Mouse (Mus musculus): Measurements from ENCODE around the gene Fam185a. TPM values are rescaled to one million over a fixed set of nuclear protein-coding genes. Genes with fewer than 3 reads are reported as not detected.
A peak's percentile ranks its signal among the peaks of the same experiment; 100 is the strongest.

Gene Fam185a
- 10.9 and 13.1 TPM in 2 replicates for total RNA-seq (2017)

GRCm38 (mm10) chr5:21424614-21425602, at the start of gene Fam185a, which contains the start of gene Ccdc146:
Fam185a (plus strand) TSS chr5:21424958.
Ccdc146 (minus strand) TSS chr5:21424677.
- peak; percentile 99 for ATAC-seq (replicated peaks; ENCODE audit: low read depth, poor library complexity, severe bottlenecking)

GRCm38 (mm10) chr5:21376935-21377334, 47.8 kb upstream of the Fam185a start:
- no peak for ATAC-seq (replicated peaks; ENCODE audit: low read depth, poor library complexity, severe bottlenecking)

GRCm38 (mm10) chr5:21378397-21378796, 46.4 kb upstream of the Fam185a start:
- no peak for ATAC-seq (replicated peaks; ENCODE audit: low read depth, poor library complexity, severe bottlenecking)

DNA sequence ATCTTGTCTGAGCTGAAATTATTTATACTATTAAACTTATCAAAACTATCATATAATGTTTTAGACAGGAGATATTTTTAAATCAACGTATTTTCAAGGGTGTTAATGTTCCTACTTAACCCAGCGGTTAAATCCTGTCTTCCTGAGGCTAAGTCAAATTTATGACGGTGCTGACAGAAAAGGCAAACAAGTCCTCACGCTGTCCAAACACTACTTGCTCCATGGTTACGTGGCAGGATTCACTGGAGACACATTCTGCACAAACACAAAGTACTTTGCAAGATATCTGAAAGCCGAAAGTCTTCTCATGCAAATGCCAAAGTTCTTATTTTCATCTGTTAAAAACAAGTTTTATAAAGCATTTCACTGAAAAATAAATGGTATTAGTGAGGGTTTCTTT, 42.8 kb upstream of the Fam185a start:
- ATAC-seq (replicated peaks; ENCODE audit: low read depth, poor library complexity, severe bottlenecking), result no peak

DNA sequence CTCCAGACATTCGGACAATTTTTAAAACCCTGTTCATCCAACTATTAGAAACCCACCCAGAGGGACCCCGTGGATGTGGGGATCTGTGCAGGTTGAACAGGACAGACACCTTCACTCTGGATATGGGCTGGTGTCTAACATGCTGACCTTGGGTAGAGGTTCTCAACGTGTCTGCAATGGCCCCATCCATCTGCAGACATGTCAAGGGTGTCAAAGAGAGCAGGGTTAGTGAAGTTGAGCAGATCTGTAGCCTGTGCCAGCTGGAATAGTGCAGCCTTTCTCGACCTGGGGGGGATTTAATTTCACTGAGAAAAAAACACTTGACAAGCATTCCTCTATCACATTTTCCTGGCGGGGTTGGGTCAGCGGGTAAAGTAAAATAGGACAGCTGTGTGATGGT, 42.1 kb upstream of the Fam185a start:
- no peak for ATAC-seq (replicated peaks; ENCODE audit: low read depth, poor library complexity, severe bottlenecking)

- peak; percentile 27; the same call in 1 of the 2 replicates for ATAC-seq (replicated peaks; ENCODE audit: low read depth, poor library complexity, severe bottlenecking)
Observed at GRCm38 (mm10) chr5:21383392-21384251, 41.1 kb upstream of the Fam185a start.

DNA sequence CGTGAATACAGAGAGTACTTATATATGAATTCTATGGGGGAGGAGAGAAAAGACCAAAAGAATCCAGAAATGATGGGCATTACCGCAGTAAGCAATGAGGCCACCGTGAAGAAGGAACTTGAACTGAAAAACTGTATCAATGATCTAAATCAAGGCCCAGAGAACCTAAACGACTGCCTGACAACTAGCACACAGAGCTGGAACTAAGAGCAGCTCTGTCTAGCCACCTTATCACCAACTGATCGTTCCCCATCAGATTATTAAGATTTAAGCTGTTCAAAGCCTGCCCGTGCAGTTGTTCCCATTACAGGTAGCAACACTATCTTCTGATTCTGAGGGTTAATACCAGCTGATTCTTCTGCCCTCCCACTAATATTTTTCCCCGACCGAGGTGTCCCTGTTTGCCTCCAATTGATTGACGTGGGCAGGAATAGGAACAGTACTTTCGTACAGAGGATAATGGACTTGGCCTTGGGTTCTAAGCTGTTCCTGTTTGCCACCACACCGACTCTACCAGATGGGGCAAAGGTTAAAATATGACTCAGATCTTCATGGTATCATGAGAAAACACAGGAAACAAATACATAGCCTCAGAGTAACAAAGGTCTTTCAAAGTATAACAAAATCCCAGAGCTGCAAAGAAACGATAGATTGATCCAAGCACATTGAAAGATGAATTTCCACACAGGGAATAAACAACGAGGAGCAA, 40.4 kb upstream of the Fam185a start:
- no peak for ATAC-seq (replicated peaks; ENCODE audit: low read depth, poor library complexity, severe bottlenecking)

DNA sequence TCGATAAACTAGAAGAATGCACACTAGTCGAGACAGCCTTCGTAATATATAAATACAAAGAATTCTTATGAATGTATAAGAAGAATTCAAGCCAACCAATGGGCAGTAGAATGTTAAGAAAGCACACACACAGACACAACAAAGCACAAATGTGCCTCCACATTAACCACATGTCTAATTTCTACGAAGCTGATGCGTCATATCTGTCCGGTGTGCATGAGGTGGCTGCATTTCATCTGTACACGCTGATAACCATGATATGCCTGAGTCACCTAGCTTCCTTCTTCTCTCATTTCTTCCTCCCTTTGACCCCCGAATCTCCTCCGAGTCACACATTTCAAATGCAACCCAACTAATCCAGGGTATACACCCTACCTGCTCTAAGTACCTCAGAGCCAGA, 39.8 kb upstream of the Fam185a start:
- peak; percentile 10 for ATAC-seq (replicated peaks; ENCODE audit: low read depth, poor library complexity, severe bottlenecking)

GRCm38 (mm10) chr5:21386432-21386831, 38.3 kb upstream of the Fam185a start:
- peak; percentile 67 for ATAC-seq (replicated peaks; ENCODE audit: low read depth, poor library complexity, severe bottlenecking)

- ATAC-seq (replicated peaks; ENCODE audit: low read depth, poor library complexity, severe bottlenecking), result no peak
Observed at GRCm38 (mm10) chr5:21387340-21387739, 37.4 kb upstream of the Fam185a start.

DNA sequence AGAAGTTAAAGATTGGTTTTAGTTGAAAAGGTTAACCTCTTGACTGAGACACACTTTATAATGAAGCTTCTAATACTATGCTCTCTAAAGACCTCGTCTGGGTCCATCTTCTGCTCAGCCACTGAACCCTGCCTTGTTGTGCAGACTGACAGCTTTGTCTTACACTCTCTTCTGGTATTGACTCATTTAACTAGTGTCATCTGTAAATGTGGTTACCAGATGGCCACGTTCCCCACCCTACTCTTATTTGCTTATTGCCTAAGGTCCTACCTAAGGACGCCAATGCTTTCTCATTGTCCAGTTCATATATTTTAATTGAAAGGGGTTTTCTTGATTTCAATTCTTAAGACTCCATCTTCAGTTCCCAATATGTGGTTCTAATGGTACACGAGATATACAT, 35.9 kb upstream of the Fam185a start:
- ATAC-seq (replicated peaks; ENCODE audit: low read depth, poor library complexity, severe bottlenecking), result no peak

DNA sequence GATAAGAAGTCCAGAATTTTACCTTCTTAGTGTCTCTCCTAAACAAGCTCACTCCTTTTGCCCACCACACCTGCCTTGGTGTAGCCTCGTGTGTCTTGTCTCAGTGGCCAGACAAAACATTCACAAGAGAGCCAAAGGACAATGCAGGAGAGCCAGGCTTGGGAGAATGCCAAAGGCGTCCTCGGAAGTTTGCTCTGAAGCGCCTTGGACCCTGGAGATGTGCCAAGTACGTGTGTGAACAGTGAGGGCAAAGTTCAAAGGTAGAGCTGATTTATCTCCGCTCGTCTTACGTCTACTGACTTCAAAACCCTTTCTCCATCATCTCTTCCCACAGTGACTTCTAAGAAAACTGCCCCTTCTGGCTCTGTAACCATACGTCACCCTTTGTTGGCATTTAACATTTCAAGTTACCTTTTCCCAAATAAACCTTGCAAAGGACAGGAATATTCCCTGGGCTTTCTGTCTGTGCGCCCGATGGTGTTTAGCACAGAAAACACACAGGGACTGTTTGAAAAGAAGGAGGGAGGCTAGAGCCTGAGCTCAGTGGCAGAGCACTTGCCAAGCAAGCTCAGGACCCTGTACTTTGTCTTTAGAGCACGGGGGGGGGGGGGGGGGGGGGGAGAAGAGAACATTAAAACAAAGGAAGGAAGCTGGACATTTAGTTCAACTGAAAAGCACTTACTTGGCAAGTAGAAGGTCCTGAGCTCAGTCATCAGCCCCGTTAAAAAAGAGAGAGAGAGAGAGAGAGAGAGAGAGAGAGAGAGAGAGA, 33.0 kb upstream of the Fam185a start:
- no peak for ATAC-seq (replicated peaks; ENCODE audit: low read depth, poor library complexity, severe bottlenecking)

GRCm38 (mm10) chr5:21394562-21394961, 30.2 kb upstream of the Fam185a start:
- no peak for ATAC-seq (replicated peaks; ENCODE audit: low read depth, poor library complexity, severe bottlenecking)

GRCm38 (mm10) chr5:21395205-21395840, 29.4 kb upstream of the Fam185a start:
- ATAC-seq (replicated peaks; ENCODE audit: low read depth, poor library complexity, severe bottlenecking), result peak; percentile 97

DNA sequence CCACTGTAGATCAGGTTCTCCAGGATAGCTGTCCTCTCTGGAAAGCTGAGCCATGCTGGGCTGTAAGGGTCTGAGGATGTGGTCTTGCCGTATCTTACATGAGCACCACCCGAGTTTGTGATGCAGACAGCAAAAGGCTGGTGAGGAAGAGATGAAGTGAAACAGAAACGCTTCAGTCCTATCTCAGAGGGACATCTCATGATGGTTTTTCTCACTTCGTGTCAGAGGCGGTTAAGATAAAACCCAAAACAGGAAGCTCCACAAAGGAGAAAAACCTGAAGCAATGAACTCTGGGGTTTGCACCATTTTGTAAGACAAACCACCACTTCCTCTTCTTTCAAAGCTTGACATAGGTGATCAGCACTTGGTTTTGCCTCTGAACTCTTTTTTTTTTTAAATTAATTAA, 13.5 kb upstream of the Fam185a start:
- peak; percentile 93 for ATAC-seq (replicated peaks; ENCODE audit: low read depth, poor library complexity, severe bottlenecking)

DNA sequence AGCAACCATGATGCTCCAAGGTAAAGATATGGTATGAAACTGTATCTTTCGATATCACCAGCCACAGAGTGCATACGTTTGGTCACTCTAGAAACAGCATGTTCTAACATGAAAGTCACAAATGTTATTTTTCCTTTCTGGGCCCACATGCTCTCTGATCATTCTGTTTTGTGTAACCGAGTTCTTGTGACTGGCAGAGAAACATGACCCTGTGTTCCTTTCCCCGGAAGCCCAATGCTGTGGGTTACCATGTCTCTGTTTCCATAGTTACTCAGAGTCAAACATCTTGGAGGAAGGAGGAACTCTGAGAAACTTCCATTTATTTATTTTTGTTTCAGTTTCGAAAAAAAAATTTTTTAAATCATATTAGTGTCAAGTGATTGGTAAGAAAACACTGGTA, 12.7 kb upstream of the Fam185a start:
- peak; percentile 72 for ATAC-seq (replicated peaks; ENCODE audit: low read depth, poor library complexity, severe bottlenecking)

DNA sequence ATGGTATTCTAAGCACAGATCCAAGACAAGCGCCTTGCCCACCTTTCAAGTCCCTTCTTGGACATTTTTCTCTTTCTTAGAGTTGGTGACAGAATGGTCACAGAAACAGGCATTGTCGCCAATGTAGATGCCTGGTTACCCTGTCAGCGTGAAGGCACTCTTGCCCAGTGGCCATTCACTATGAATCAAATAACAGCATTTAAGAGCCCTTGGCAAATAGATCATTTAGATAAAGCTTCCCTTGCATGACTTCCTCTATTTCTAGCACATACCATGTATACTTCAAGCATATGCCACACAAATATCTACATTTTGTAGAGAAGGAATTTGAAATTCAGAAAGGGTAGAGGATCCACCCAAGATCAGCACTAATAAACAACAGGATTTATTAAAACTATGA, 11.4 kb upstream of the Fam185a start:
- ATAC-seq (replicated peaks; ENCODE audit: low read depth, poor library complexity, severe bottlenecking), result no peak

GRCm38 (mm10) chr5:21414116-21414820, 10.5 kb upstream of the Fam185a start:
- no peak for ATAC-seq (replicated peaks; ENCODE audit: low read depth, poor library complexity, severe bottlenecking)
